ENCODE assay signal across 11 mouse cellular contexts in genomic region chr6:52004995-52005394, GRCm38 (mm10). TPM values are rescaled to one million over a fixed set of nuclear protein-coding genes. Genes with fewer than 3 reads are reported as not detected.
DNase-seq lines count a peak whose midpoint lies in the region; ATAC-seq and TF ChIP-seq lines count a peak whose summit lies in the region.
"Had no signal": no experiment of that assay in that cellular context is flagged by ENCODE, and none has a peak within 500 bp of the region (broad histone marks: within the 10 kb centered on the region; RNA-seq: fewer than 3 reads in every experiment).

No protein-coding gene starts in this region.

- no peak for ATAC-seq in limb, embryonic 11.5 days (ENCODE audit: insufficient number of reproducible peaks, low FRiP score, low TSS enrichment, low read depth)
- no peak for ATAC-seq in forebrain, embryonic 12.5 days (ENCODE audit: low FRiP score)

- H3K4me2 ChIP-seq in limb, embryonic 11.5 days (ENCODE audit: low read depth, severe bottlenecking) = no peak overlapping the region
- H3K4me2 ChIP-seq in forebrain, embryonic 12.5 days = no peak overlapping the region

- WGBS in limb, embryonic 11.5 days = 10% methylated on average over 3 of the region's 3 CpGs
- WGBS in limb, embryonic 10.5 days = 20% methylated on average over 3 of the region's 3 CpGs
- 28% methylated on average over 3 of the region's 3 CpGs for WGBS in forebrain, embryonic 12.5 days

- H3K4me3 ChIP-seq in gastrocnemius, adult 2 months = peak overlapping the region; percentile 7; the same call in 1 of the 2 replicates
- no peak overlapping the region for H3K4me3 ChIP-seq in limb, embryonic 11.5 days (ENCODE audit: low read depth, low read length)
- no peak overlapping the region for H3K4me3 ChIP-seq in limb, embryonic 10.5 days
- peak overlapping the region; percentile 32; the same call in 1 of the 2 replicates for H3K4me3 ChIP-seq in bone marrow macrophage, adult 2 months (ENCODE audit: insufficient read depth, low read length)
- H3K4me3 ChIP-seq in forebrain, embryonic 12.5 days (replicated peaks) = no peak overlapping the region
- H3K4me3 ChIP-seq: left cerebral cortex, adult 2 months; liver, embryonic 15.5 days had no signal

- peaks cover 18% of the 10 kb centered on the region for H3K4me1 ChIP-seq in limb, embryonic 11.5 days (ENCODE audit: control insufficient read depth, insufficient read depth, low read length)
- peaks cover 41% of the 10 kb centered on the region for H3K4me1 ChIP-seq in limb, embryonic 10.5 days
- H3K4me1 ChIP-seq in bone marrow macrophage, adult 2 months (ENCODE audit: control insufficient read depth, insufficient read depth, low read length) = peaks cover 29% of the 10 kb centered on the region
- no peaks in the 10 kb centered on the region for H3K4me1 ChIP-seq in forebrain, embryonic 12.5 days

- no peak overlapping the region for H3K9ac ChIP-seq in limb, embryonic 11.5 days (ENCODE audit: low read length)
- H3K9ac ChIP-seq in forebrain, embryonic 12.5 days = no peak overlapping the region
- H3K9ac ChIP-seq: liver, embryonic 15.5 days had no signal

- TF ChIP-seq POLR2A in bone marrow macrophage, adult 2 months (IDR thresholded peaks at IDR 0.05; ENCODE audit: borderline replicate concordance, low read depth, low read length) = no peak

- no peak for TF ChIP-seq CTCF in gastrocnemius, adult 2 months (IDR thresholded peaks at IDR 0.05)
- TF ChIP-seq CTCF in bone marrow macrophage, adult 2 months (IDR thresholded peaks at IDR 0.05; ENCODE audit: low read depth, low read length) = no peak

- no peak for DNase-seq in gastrocnemius, adult 2 months
- no peak for DNase-seq in gastrocnemius, postnatal 25 days
- peak; percentile 47 for DNase-seq in limb, embryonic 11.5 days (ENCODE audit: low spot score)
- DNase-seq in limb, embryonic 10.5 days (ENCODE audit: low spot score) = no peak
- peak; percentile 51 for DNase-seq in neural tube, embryonic 10.5 days (ENCODE audit: extremely low spot score, low spot score)
- no peak for DNase-seq in urinary bladder, adult 2 months (ENCODE audit: low spot score)
- DNase-seq: kidney, postnatal 14 days had no signal

- H3K27me3 ChIP-seq in limb, embryonic 11.5 days (ENCODE audit: control insufficient read depth, insufficient read depth, low read length) = peaks cover 14% of the 10 kb centered on the region; the same call in 1 of the 2 replicates
- peaks cover 75% of the 10 kb centered on the region for H3K27me3 ChIP-seq in limb, embryonic 10.5 days (ENCODE audit: low read depth, poor library complexity, severe bottlenecking)
- H3K27me3 ChIP-seq in forebrain, embryonic 12.5 days = peaks cover 67% of the 10 kb centered on the region

- H3K9me3 ChIP-seq in limb, embryonic 11.5 days (ENCODE audit: control insufficient read depth, low read length) = no peaks in the 10 kb centered on the region
- no peaks in the 10 kb centered on the region for H3K9me3 ChIP-seq in limb, embryonic 10.5 days (replicated peaks)
- no peaks in the 10 kb centered on the region for H3K9me3 ChIP-seq in forebrain, embryonic 12.5 days
- H3K9me3 ChIP-seq: liver, embryonic 15.5 days had no signal

- no peaks in the 10 kb centered on the region for H3K36me3 ChIP-seq in limb, embryonic 11.5 days (ENCODE audit: control insufficient read depth, insufficient read depth, low read length)
- H3K36me3 ChIP-seq in limb, embryonic 10.5 days = no peaks in the 10 kb centered on the region
- H3K36me3 ChIP-seq in forebrain, embryonic 12.5 days (replicated peaks) = no peaks in the 10 kb centered on the region
- H3K36me3 ChIP-seq: liver, embryonic 15.5 days had no signal

- intact Hi-C loops in gastrocnemius, adult 2 months (cut with DNase I) = loop anchor here (5.0 kb wide), 1 partner anchor 828 kb away; no protein-coding TSS in a partner anchor

- no peak overlapping the region; the same call in 1 of the 2 replicates for H3K27ac ChIP-seq in gastrocnemius, adult 2 months
- no peak overlapping the region for H3K27ac ChIP-seq in limb, embryonic 11.5 days (replicated peaks; ENCODE audit: low read depth, low read length)
- no peak overlapping the region for H3K27ac ChIP-seq in limb, embryonic 10.5 days
- no peak overlapping the region for H3K27ac ChIP-seq in bone marrow macrophage, adult 2 months (ENCODE audit: insufficient read depth, low read depth, low read length)
- no peak overlapping the region for H3K27ac ChIP-seq in forebrain, embryonic 12.5 days
- H3K27ac ChIP-seq: left cerebral cortex, adult 2 months; liver, embryonic 15.5 days had no signal

RNA-seq across cellular contexts. Expression of gene Skap2, which starts 7.4 kb away (rescaled TPM):
- 1 to 10 TPM; 1.9 to 4.0 TPM for total RNA-seq in gastrocnemius, adult 2 months (2021)
- 1 to 10 TPM; 2.1 to 6.6 TPM for total RNA-seq in gastrocnemius, postnatal 25 days (2021)
- 15.3 and 20.3 TPM in 2 replicates for polyA plus RNA-seq in limb, embryonic 11.5 days (2014; fragmentation: Nextera tagmentation; extraction: Ambion mirVana)
- polyA plus RNA-seq in limb, embryonic 10.5 days (2016; fragmentation: Nextera tagmentation; extraction: Ambion mirVana) = 16.4 and 19.3 TPM in 2 replicates
- polyA plus RNA-seq in bone marrow macrophage, adult 2 months (2012; ENCODE audit: insufficient read depth, insufficient read length, missing spikeins) = 253 and 257 TPM in 2 replicates
- polyA plus RNA-seq in urinary bladder, adult 2 months (2012; rRNA removed) = 22.6 and 26.0 TPM in 2 replicates
- 5.7 and 6.6 TPM in 2 replicates for polyA plus RNA-seq in forebrain, embryonic 12.5 days (2016; fragmentation: Nextera tagmentation; extraction: Ambion mirVana)

Comparison
In these comparisons a context has a peak if more than half of its experiments do, and no peak if none do; other contexts are left out.
1. DNase-seq: peak in limb, embryonic 11.5 days (single experiment) and neural tube, embryonic 10.5 days (single experiment); none in gastrocnemius, adult 2 months (single experiment), gastrocnemius, postnatal 25 days (single experiment), limb, embryonic 10.5 days (single experiment) and urinary bladder, adult 2 months (single experiment).
2. H3K4me3 ChIP-seq: peak in gastrocnemius, adult 2 months (single experiment) and bone marrow macrophage, adult 2 months (single experiment); none in limb, embryonic 11.5 days (single experiment), limb, embryonic 10.5 days (single experiment) and forebrain, embryonic 12.5 days (single experiment).